Mouse (Mus musculus) embryonic facial prominence, embryonic 10.5 days (tissue): ENCODE measurements at regions not wholly inside any gene's neighbourhood (a gene's known extent, or its start where the extent isn't known, plus 50 kb on each side); places are given as distances from the start of the nearest gene placed in this dataset.

Experiments used
- DNase-seq: peaks from one replicate; pipeline ENCODE4 v3.0.0-alpha.2; 2017; ENCODE audit warnings: low spot score
- H3K27ac ChIP-seq: fragments of 300-500 bp; sonication (generic); replicated peaks from 2 replicates; pipeline ENCODE4 v1.5.1; 2016; ENCODE audit warnings: mild to moderate bottlenecking
- H3K27me3 ChIP-seq: fragments of 300-500 bp; sonication (generic); replicated peaks from 2 replicates; pipeline ENCODE4 v1.6.1; 2016; ENCODE audit warnings: low read depth, mild to moderate bottlenecking; ENCODE audit not compliant: poor library complexity, severe bottlenecking
- H3K36me3 ChIP-seq: fragments of 300-500 bp; sonication (generic); replicated peaks from 2 replicates; pipeline ENCODE4 v1.6.1; 2016; ENCODE audit warnings: mild to moderate bottlenecking, moderate library complexity
- H3K4me1 ChIP-seq: fragments of 300-500 bp; sonication (generic); 2 replicates; pipeline ENCODE4 v1.6.1; 2016
- H3K4me3 ChIP-seq: fragments of 300-500 bp; sonication (generic); 2 replicates; pipeline ENCODE4 v1.5.1; 2016; ENCODE audit warnings: mild to moderate bottlenecking, moderate library complexity
- H3K9me3 ChIP-seq: fragments of 300-500 bp; sonication (generic); 2 replicates; pipeline ENCODE4 v1.6.1; 2016; ENCODE audit warnings: mild to moderate bottlenecking
- WGBS: fragments of 180-500 bp; shearing (Covaris S2); methylation state at CpG from one replicate; pipeline ENCODE4 v1.1.7; 2016; 5-methylcytosine and 5-hydroxymethylcytosine counted together

GRCm38 (mm10) chr6:135578728-135579127 lies 216.4 kb downstream of the Emp1 start:
- WGBS, result 81% methylated on average over 8 of the region's 8 CpGs
- H3K27ac ChIP-seq, result no peak overlapping the region
- no peaks in the 10 kb centered on the region for H3K4me1 ChIP-seq
- H3K27me3 ChIP-seq, result no peaks in the 10 kb centered on the region
- no peaks in the 10 kb centered on the region for H3K9me3 ChIP-seq
- no peak for DNase-seq
- H3K4me3 ChIP-seq, result no peak overlapping the region
- H3K36me3 ChIP-seq, result no peaks in the 10 kb centered on the region

DNA sequence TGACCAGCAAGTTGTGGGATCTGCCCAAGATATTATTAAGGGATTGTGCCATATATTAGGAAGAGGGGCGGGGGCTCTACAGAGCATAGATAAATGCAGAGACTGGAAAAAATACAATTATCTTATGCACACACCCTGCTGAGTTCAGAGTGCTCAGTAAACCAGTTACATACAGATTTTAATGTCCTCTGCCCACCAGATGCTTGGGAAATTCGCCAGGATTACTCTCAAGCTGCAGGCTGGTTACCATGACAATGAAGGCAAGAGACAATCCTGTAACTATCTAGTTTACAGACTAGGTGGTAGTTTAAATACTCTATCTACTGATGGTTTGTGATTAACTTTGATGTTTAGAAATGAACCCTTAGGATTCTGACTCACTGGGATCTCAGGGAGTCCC lies 220.2 kb downstream of the Emp1 start:
- Histone ChIP-seq H3K9me3 (no peaks in the 10 kb centered on the region), H3K4me1 (no peaks in the 10 kb centered on the region), H3K4me3 (no peak overlapping the region), H3K36me3 (no peaks in the 10 kb centered on the region), H3K27me3 (no peaks in the 10 kb centered on the region), H3K27ac (no peak overlapping the region)
- 52% methylated on average over 2 of the region's 2 CpGs for WGBS
- no peak for DNase-seq

DNA sequence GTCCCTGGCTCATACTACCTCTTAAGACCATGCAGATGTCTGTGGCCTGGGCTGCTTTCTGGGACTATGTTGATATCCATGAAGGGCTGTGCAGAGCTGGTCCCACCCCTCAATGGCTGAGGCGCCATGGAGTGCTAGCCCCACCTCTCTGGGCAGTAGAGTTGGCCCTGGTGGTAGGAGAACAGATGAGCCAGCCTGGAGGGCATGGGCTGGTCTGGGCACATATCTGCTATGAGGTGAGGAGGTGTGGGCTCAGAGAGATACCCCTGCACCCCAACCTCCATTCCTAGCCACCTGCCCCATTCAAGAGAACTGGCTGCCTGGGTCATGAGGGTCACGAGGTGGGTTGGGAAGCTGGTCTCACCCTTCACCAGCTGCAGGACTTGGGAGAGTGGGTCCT lies 222.4 kb downstream of the Emp1 start:
- WGBS, result 94% methylated on average over 2 of the region's 2 CpGs
- DNase-seq, result no peak
- Histone ChIP-seq H3K4me1 (no peaks in the 10 kb centered on the region), H3K27ac (no peak overlapping the region), H3K9me3 (no peaks in the 10 kb centered on the region), H3K36me3 (no peaks in the 10 kb centered on the region), H3K4me3 (no peak overlapping the region), H3K27me3 (no peaks in the 10 kb centered on the region)

DNA sequence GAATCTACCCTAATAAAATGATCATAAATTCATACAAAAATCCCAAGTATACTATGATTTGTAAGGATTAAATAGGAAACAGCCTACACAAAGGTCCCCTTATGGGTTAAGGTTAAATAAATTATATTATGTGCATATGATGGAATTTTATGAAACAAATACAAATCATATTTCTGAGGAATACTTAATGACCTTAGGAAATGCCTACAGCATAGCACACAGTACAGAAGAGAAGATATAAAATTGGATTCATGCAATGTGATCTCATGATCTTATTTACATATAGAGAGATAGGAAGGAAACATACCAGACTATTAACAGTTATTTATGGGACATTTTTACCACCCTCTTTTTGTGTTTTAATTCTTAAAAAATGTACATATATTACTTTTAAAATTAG lies 227.7 kb downstream of the Emp1 start:
- Histone ChIP-seq H3K27me3 (no peaks in the 10 kb centered on the region), H3K27ac (no peak overlapping the region), H3K4me1 (no peaks in the 10 kb centered on the region), H3K9me3 (no peaks in the 10 kb centered on the region), H3K4me3 (no peak overlapping the region), H3K36me3 (no peaks in the 10 kb centered on the region)
- no peak for DNase-seq

DNA sequence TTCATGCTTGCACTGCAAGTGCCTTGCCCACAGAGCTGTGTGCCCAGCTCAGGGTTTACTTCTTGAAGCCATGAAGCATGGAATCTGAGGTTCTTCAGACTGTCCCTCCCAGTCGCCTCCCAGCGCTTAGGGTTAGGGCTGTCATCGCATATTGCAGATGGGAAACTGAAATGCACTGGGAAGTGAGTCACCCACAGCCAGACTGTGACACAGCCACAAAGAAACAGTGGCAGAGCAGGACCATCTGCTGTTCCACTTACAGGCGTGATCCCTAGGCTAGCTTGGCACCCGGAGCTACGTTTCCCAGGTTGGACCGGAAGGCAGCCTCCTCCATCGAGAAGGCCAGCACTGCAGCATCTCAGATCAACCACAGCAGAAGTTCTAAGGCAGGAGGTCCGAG lies 228.7 kb downstream of the Emp1 start:
- Histone ChIP-seq H3K27me3 (no peaks in the 10 kb centered on the region), H3K9me3 (no peaks in the 10 kb centered on the region), H3K36me3 (no peaks in the 10 kb centered on the region), H3K4me3 (no peak overlapping the region), H3K27ac (no peak overlapping the region), H3K4me1 (no peaks in the 10 kb centered on the region)
- DNase-seq, result no peak
- 90% methylated on average over 9 of the region's 9 CpGs for WGBS

DNA sequence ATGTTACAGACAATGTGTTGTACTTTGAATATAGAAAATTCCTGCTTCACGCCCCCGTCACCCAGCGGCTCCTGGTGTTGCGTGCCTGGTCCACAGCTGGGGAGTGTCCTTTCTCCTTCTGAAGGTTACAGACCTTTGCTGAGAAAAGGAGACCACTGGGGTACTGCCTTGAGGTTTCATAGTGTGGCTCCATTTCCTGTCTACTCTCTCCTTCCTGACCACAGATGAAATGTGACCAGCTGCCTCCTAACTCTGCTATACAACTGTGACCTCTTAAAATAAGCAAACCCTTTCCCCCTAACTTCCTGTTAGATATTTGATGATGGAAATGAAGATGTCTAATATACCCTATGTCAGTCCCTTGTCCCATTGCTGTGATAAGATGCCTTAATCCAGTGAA lies 234.0 kb downstream of the Emp1 start:
- Histone ChIP-seq H3K27ac (no peak overlapping the region), H3K4me1 (no peaks in the 10 kb centered on the region), H3K36me3 (no peaks in the 10 kb centered on the region), H3K4me3 (no peak overlapping the region), H3K9me3 (no peaks in the 10 kb centered on the region), H3K27me3 (no peaks in the 10 kb centered on the region)
- DNase-seq, result no peak
- 94% methylated on average over 4 of the region's 4 CpGs for WGBS

GRCm38 (mm10) chr6:135610504-135611096 lies 248.3 kb downstream of the Emp1 start:
- H3K36me3 ChIP-seq, result no peaks in the 10 kb centered on the region
- H3K4me1 ChIP-seq, result peaks cover 4% of the 10 kb centered on the region
- no peaks in the 10 kb centered on the region for H3K9me3 ChIP-seq
- H3K27ac ChIP-seq, result no peak overlapping the region
- peak; percentile 9 for DNase-seq
- WGBS, result 55% methylated on average over 3 of the region's 3 CpGs
- H3K4me3 ChIP-seq, result no peak overlapping the region
- no peaks in the 10 kb centered on the region for H3K27me3 ChIP-seq

DNA sequence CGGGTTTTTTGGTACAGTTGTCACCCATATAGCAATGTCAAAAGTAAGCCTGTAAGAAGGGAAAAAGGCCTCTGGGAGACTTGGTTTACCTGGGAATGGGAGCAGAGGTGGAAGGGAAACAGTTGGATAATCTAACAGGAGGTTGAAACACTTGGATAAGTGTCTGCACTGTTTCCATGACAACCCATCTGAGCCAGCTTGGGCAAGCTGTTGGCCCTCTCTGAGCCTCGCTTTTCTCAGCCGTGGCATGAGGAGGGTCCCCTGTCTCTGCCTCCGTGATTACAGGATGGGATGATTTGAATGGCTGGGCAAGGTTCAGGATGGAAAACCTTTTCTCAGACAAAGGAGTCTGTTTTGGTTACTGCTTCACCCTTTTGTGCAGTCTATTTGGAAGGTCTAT lies 265.6 kb downstream of the Emp1 start:
- Histone ChIP-seq H3K4me3 (no peak overlapping the region), H3K4me1 (no peaks in the 10 kb centered on the region), H3K9me3 (no peaks in the 10 kb centered on the region), H3K36me3 (no peaks in the 10 kb centered on the region), H3K27ac (no peak overlapping the region), H3K27me3 (no peaks in the 10 kb centered on the region)
- no peak for DNase-seq
- 27% methylated on average over 4 of the region's 4 CpGs for whole genome bisulfite sequencing

GRCm38 (mm10) chr6:135629236-135629635 lies 266.9 kb downstream of the Emp1 start:
- no peak for DNase-seq
- no peak overlapping the region for H3K4me3 ChIP-seq
- H3K9me3 ChIP-seq, result no peaks in the 10 kb centered on the region
- WGBS, result 58% methylated on average over 3 of the region's 3 CpGs
- no peak overlapping the region for H3K27ac ChIP-seq
- H3K27me3 ChIP-seq, result no peaks in the 10 kb centered on the region
- no peaks in the 10 kb centered on the region for H3K4me1 ChIP-seq
- H3K36me3 ChIP-seq, result no peaks in the 10 kb centered on the region

DNA sequence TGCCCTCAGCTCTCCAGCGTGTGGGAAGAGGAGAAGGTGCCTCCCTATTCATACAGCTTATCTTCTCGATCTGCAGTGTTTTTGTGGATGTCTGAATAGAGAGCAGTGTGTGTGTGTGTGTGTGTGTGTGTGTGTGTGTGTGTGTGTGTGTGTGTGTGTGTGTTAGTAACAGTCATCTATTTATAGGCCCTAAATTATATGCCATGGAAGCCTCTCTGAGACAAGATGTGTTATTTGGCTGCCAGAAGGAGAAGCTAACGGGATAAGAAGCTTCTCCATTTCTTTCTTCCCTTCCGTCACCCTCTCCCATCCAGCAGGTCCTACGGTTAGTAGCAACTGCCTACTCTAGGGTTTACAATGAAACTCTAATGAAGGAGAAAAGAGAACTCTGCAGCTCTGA lies 270.3 kb downstream of the Emp1 start:
- Histone ChIP-seq H3K27ac (no peak overlapping the region), H3K9me3 (no peaks in the 10 kb centered on the region), H3K4me1 (no peaks in the 10 kb centered on the region), H3K27me3 (no peaks in the 10 kb centered on the region), H3K36me3 (no peaks in the 10 kb centered on the region), H3K4me3 (no peak overlapping the region)
- no peak for DNase-seq
- 90% methylated on average over 5 of the region's 5 CpGs for WGBS

- Histone ChIP-seq H3K27ac (no peak overlapping the region), H3K4me3 (no peak overlapping the region), H3K27me3 (no peaks in the 10 kb centered on the region), H3K36me3 (no peaks in the 10 kb centered on the region), H3K9me3 (no peaks in the 10 kb centered on the region), H3K4me1 (no peaks in the 10 kb centered on the region)
- WGBS, result 77% methylated on average over 8 of the region's 8 CpGs
- no peak for DNase-seq
These were observed 274.3 kb downstream of the Emp1 start for GRCm38 (mm10) chr6:135636648-135637047.

DNA sequence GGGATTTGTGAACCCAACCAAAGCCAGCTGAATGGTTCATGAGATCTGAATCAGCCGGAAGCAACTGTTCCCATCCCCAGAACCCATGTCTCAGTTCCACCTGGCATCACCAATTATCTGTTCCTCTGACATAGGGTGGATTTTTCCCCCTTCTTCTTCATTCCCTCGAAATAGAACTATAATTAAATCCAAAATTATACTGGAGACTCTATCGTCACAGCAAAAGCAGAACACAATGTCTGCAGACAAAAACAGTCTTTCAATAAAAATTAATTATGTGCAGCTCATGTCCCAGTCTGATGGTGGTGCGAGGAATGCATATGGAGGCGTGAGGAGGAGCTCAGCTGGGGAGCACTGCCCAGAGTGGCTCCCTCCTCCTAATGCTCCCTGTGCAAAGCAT lies 280.4 kb downstream of the Emp1 start:
- no peak overlapping the region for H3K27ac ChIP-seq

DNA sequence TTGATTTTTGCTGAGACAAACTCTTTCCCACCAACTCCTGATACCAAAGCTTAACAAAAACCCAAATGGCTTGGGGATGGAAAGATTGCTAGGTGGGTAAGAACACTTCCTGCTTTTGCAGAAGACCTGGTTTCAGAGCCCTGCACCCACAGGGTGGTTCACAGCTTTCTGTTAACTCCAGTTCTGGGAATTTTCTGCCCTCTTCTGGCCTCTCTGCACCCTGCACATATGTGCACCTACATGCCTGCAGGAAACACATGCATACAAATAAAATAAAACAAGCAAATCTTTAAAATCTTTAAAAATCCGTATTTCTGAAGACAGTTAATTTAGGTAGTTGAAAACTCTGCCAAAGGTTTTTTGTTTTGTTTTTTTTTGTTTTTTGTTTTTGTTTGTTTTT lies 283.8 kb downstream of the Emp1 start:
- DNase-seq, result no peak
- no peak overlapping the region for H3K27ac ChIP-seq
- H3K36me3 ChIP-seq, result no peaks in the 10 kb centered on the region
- H3K4me1 ChIP-seq, result no peaks in the 10 kb centered on the region
- H3K27me3 ChIP-seq, result no peaks in the 10 kb centered on the region
- WGBS, result 64% methylated on average over 1 of the region's 1 CpGs
- no peak overlapping the region for H3K4me3 ChIP-seq
- no peaks in the 10 kb centered on the region for H3K9me3 ChIP-seq

More for the DNA sequence above, 280.4 kb downstream of the Emp1 start:
- Histone ChIP-seq H3K36me3 (no peaks in the 10 kb centered on the region), H3K4me1 (no peaks in the 10 kb centered on the region), H3K4me3 (no peak overlapping the region), H3K9me3 (no peaks in the 10 kb centered on the region), H3K27me3 (no peaks in the 10 kb centered on the region)
- DNase-seq, result no peak
- 89% methylated on average over 5 of the region's 5 CpGs for WGBS

DNA sequence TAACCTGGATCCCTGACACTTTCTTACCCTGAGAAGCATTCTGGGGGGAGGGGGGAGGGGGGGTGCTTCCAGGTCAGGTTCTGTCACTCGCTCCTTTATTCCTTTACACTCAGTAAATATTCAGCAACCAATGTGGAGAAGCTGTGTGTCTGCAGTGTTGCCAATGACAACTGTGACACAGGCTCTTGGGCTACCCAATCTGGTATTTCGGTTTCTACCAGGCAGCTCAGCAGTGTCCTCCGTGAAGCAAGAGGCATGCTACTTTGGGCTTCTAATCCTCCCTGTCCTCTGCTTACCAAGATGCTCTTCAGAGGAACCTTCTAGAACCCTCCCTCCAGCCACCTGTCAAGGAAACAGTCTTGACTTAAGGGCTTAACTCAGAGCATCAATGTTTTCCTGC lies 290.7 kb downstream of the Emp1 start:
- H3K4me3 ChIP-seq, result no peak overlapping the region
- no peaks in the 10 kb centered on the region for H3K9me3 ChIP-seq
- WGBS, result 90% methylated on average over 3 of the region's 3 CpGs

More for the DNA sequence above, 290.7 kb downstream of the Emp1 start:
- Histone ChIP-seq H3K4me1 (no peaks in the 10 kb centered on the region), H3K27me3 (no peaks in the 10 kb centered on the region), H3K36me3 (no peaks in the 10 kb centered on the region), H3K27ac (no peak overlapping the region)
- no peak for DNase-seq
